Mouse (Mus musculus) CH12.LX (cell line): ENCODE measurements at regions not wholly inside any gene's neighbourhood (a gene's known extent, or its start where the extent isn't known, plus 50 kb on each side); places are given as distances from the start of the nearest gene placed in this dataset.

Source experiments
- CTCF ChIP-seq, 2 experiments: IDR thresholded peaks in 1 of 2; conservative IDR thresholded peaks in 1 of 2; 2 replicates each; pipeline ENCODE4 v1.5.1; 2011 to 2012; ENCODE audit warnings: low read depth in 2 of 2, low read length in 2 of 2, improper control_type of control experiment in 1 of 2, inconsistent platforms in 1 of 2, mild to moderate bottlenecking in 1 of 2, moderate library complexity in 1 of 2
- JUN ChIP-seq: IDR thresholded peaks from 2 replicates; pipeline ENCODE4 v1.6.1; 2011; ENCODE audit warnings: low read depth, mild to moderate bottlenecking, low read length, improper control_type of control experiment, moderate library complexity; ENCODE audit not compliant: insufficient read depth
- JUND ChIP-seq: conservative IDR thresholded peaks from 2 replicates; pipeline ENCODE4 v1.6.1; 2011; ENCODE audit warnings: low read depth, low read length, improper control_type of control experiment
- MAFK ChIP-seq: IDR thresholded peaks from 2 replicates; pipeline ENCODE4 v1.6.1; 2011; ENCODE audit warnings: low read length, improper control_type of control experiment; ENCODE audit not compliant: insufficient replicate concordance
- MAX ChIP-seq: IDR thresholded peaks from 2 replicates; pipeline ENCODE4 v1.6.1; 2011; ENCODE audit warnings: low read length, improper control_type of control experiment
- MAZ ChIP-seq: IDR thresholded peaks from 2 replicates; pipeline ENCODE4 v1.6.1; 2012; ENCODE audit warnings: low read depth, mild to moderate bottlenecking, inconsistent platforms, low read length, improper control_type of control experiment, moderate library complexity
- NELFE ChIP-seq: IDR thresholded peaks from 2 replicates; pipeline ENCODE4 v1.6.1; 2011; ENCODE audit warnings: low read depth, low read length, improper control_type of control experiment
- PAX5 ChIP-seq: IDR thresholded peaks from 2 replicates; pipeline ENCODE4 v1.6.1; 2012; ENCODE audit warnings: low read length, inconsistent platforms, mixed read lengths
- POLR2A ChIP-seq: IDR thresholded peaks from 2 replicates; pipeline ENCODE4 v1.6.1; 2011; ENCODE audit warnings: low read depth, mild to moderate bottlenecking, improper control_type of control experiment, low read length
- RCOR1 ChIP-seq: conservative IDR thresholded peaks from 2 replicates; pipeline ENCODE4 v1.6.1; 2012; ENCODE audit warnings: low read depth, mild to moderate bottlenecking, inconsistent platforms, low read length, improper control_type of control experiment
- SMC3 ChIP-seq: IDR thresholded peaks from 2 replicates; pipeline ENCODE4 v1.6.1; 2011; ENCODE audit warnings: low read depth, low read length, improper control_type of control experiment
- USF2 ChIP-seq: conservative IDR thresholded peaks from 2 replicates; pipeline ENCODE4 v1.6.1; 2011; ENCODE audit warnings: low read depth, low read length, improper control_type of control experiment

DNA sequence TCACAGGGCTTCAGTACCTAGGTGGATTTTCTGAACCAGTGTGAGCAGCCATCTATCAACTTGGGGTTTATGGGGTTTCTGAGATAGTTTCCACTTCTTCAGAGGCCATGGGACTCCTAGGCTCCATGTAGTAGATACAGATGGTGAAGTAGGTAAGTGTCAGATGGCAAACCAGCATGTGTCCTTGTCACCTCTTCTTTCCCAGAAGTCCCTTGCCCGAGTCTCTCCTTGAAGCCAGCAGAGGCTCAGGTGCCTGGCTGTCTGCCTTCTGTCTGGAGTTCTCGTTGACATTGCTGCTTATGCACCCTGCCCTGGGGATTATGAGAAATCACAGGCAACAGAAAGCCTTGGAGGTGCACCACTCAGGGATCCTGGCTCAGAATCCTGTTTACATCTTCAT is 476.9 kb downstream of the Gm10295 start:
- no peak for TF ChIP-seq PAX5
- TF ChIP-seq MAX = no peak
- TF ChIP-seq NELFE = no peak
- no peak for TF ChIP-seq RCOR1
- TF ChIP-seq CTCF (conservative IDR thresholded peaks at IDR 0.05 in 1 of 2, IDR thresholded peaks at IDR 0.05 in 1 of 2; ENCODE audit: low read depth in 2 of 2, low read length in 2 of 2) = no peak
- no peak for TF ChIP-seq POLR2A
- TF ChIP-seq JUN = no peak
- no peak for TF ChIP-seq MAFK
- TF ChIP-seq MAZ = no peak
- TF ChIP-seq JUND = no peak
- no peak for TF ChIP-seq USF2
- no peak for TF ChIP-seq SMC3
